Mouse (Mus musculus) heart, adult 2 months (tissue): ENCODE data around the gene Cyb561a3.

Experiments
- CTCF ChIP-seq: fragments of 200-600 bp; IDR thresholded peaks from 2 replicates; pipeline ENCODE4 v1.8.1; 2022; ENCODE audit warnings: antibody characterized with exemption, mild to moderate bottlenecking, moderate library complexity
- EP300 ChIP-seq: fragments of 200-500 bp; IDR thresholded peaks from 2 replicates; pipeline ENCODE4 v1.6.1; 2011; ENCODE audit warnings: low read depth, low read length, control low read depth; ENCODE audit not compliant: insufficient read depth

DNA sequence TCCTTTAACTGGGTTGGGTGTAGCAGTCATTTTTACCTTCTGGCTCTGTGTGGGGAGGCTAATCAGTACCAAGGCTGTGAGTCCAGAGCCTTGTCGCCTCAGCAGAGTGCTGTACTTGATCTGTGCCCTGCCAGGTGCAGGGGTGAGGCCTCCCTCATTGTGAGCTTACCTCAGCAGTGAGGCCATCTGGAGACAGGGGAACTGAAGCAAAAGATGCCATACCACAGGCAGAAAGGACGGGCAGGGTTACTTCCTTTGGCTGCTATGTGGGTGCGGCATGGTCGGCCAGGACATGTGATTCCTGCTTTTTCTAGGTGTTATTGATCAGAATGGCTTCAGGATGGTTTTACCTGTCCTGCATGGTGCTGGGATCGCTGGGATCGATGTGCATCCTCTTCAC is 5.0 kb downstream of the Cyb561a3 start:
- TF ChIP-seq EP300 (no peak), CTCF (no peak)
